Mouse (Mus musculus): ENCODE measurements around the gene Rhbdf1.
"Not testable (repeated sequence)": the region's sequence is repeated elsewhere in the genome, so short reads cannot be mapped to it uniquely, and the experiment has no call there.

Gene Rhbdf1

DNA sequence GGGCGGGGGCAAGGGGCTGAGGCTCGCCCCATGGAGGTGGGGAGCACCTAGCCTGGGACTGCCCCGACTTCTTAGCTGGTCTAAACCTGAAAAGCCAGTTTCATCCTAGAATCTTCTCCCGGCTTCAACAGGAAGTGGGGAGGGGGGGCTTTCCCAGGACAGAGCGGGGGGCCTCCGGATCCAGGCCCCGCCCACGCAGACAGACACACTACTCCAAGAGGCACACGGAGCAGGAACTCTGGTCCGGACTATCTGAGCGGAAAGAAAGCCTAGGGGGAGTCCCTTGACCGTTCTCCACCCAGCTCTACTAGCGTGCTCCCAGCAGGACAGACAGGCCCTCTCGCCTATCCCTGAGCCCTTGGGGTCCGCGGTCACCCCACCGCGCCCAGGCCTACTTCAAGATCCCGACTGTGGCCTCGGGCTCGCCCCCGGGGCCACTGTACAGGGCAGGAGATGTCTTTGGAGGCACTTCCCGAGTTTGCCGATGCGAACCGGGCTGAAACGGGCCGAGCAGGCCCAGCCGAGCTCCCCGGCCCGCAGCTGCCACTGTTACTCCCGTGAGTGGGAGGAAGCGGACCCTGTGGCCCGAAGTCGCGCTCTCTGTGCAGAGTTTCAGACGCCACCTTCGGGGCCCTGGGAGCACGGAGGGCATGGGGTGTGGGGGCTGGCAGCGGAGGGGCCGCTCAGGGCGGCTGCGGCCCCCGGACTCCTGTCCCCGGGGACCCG, 712 bp downstream of the Rhbdf1 start:
- no peak for DNase-seq (ENCODE audit: low spot score)

DNA sequence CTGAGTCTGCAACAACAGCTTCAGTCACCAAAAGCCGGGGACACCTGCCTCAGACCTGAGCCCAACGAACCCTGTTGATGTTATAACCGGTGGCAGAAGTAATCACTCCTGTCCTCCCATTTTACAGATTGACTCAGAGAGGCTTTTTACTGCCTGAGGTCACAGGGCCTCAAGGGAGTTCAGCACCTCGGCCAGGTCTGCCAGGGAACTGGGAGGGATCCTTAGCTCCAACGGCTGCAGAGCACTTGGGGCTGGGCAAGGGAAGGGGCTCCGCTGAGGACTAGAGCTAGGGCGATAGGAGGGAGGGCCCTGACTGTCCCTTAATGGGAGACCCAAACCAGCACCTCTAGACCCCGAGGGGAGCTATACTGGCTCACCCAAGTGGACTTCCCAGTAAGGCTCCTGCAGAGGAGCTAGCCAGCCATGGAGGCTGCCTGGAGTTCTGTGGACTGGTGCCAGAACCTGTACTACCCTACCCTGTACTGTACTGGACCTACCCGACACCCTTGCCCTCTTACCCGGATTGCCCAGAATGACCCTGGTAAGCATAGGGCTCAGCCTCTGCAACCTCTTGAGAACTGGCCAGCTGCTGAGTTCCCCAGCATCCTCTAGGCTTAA, 1.4 kb downstream of the Rhbdf1 start:
- DNase-seq (ENCODE audit: low spot score) = no peak

DNA sequence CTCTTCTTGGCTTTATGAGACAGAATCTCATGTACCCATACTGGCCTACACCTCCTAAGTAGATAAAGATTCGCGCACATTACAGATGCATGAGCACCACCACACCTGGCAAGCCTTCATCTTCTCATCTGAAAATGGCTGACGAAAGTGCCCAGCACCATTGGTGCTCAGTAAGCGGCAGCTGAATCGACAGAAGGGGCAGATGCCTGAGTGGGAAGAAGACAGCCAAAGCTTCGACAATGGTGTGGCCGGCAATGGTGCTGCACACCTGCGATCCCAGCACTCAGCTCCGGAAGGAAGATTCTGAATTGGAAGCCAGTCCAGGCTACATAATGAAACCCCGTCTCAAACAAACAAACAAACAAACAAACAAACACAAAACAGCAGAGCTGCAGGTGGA, 2.8 kb downstream of the Rhbdf1 start:
- DNase-seq (ENCODE audit: low spot score) = no peak

DNA sequence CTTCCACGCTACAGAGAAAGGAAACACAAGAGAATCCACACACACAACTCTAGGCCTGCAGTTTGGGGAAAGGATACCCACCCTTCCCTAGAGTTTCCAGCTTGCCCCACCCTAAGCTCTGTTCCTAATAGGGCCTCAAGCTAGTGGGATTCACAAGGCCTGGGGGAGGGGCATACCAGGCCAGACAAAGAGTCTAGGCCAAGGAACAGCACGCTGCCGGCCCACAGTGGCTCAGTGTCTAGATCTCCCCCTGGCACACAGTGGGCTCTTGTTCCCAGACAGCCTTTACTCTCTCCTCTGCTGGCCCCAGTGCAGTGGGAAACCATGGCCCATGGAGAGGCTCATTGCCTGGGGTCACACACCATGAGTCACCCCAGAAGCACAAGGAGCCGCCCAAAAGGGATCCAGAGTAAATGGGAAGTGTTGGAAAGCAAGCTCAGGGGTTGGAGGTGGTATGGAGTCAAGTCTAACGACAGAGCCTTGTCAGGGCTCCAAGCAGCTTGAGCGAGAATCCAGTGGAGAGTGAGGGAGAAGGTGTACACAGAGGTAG, 3.5 kb downstream of the Rhbdf1 start:
- no peak for DNase-seq (ENCODE audit: low spot score)

DNA sequence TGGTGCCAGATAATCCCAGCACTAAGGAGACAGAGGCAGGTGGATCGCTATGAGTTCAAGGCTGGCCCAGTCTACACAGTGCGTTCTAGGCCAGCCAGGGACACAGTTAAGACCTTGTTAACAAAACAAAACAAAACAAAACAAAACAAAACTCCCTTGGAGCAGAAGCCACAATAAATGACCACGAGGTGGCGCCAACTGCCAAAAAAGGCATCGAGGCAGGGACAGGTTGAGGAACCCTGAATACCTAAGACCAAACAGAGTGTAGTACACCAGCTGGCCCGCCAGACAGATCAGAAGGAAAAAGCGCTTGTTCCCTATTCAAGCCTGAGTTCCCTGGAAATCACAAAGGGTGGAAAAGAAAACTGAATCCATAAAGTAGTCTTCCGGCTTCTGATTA, 5.2 kb downstream of the Rhbdf1 start:
- DNase-seq (ENCODE audit: low spot score) = peak; percentile 69

DNA sequence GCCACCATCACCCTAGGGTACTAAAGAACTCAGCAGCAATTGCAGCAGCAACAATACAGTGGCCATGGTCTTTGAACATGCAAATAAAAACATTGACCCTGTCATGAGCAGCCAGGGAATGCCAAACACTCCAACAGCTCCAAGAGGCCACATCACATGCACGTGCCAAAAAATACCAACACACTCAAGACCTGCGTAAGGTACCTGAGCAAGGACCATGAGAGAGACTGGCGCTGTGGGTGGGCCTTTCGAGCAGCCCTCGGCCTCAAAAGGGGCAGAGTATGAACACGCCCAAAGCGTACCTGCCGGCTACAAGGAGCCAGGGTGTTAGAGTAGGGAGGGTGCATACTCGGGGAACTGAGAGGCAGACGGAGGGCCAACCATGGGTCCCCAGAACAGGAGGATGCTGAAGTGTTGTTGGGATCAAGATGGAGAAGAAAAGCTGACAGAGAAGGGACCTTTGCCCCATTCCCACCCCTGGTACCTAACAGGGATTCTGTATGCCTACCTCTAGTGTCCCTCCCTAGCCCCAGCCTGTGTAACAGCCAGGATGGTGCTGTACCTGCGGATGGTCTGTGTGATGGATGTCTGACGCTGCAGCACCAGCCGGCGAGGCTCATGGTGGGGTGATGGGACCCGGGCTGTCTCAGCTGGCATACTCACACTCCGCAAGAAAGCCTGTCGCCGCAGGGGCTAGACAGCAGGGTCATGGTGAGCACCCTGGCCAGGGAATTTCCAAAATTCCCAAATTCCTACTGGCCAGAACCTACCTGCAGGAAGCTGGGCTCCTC, 6.5 kb downstream of the Rhbdf1 start:
- no peak for DNase-seq (ENCODE audit: low spot score)

DNA sequence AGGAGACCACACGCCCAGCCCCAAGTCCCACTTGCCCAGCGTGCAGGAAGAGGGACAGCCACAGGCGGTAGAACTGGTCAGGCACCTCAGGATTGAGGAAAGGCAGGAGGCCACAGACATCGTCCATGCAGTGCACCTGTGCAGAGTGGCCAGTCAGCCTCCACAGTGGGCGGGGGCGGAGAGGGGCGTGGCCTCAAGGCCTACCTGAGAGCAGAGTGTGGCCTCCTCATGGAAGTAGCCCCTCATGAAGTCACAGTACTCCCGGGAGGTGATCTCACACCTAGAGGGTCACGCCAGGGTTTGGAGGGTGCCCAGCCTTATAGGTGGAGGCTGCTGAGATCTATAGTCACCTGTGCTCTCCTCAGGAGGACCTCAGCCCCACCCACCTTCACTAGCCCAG, 11.5 kb downstream of the Rhbdf1 start:
- DNase-seq (ENCODE audit: low spot score) = no peak

DNA sequence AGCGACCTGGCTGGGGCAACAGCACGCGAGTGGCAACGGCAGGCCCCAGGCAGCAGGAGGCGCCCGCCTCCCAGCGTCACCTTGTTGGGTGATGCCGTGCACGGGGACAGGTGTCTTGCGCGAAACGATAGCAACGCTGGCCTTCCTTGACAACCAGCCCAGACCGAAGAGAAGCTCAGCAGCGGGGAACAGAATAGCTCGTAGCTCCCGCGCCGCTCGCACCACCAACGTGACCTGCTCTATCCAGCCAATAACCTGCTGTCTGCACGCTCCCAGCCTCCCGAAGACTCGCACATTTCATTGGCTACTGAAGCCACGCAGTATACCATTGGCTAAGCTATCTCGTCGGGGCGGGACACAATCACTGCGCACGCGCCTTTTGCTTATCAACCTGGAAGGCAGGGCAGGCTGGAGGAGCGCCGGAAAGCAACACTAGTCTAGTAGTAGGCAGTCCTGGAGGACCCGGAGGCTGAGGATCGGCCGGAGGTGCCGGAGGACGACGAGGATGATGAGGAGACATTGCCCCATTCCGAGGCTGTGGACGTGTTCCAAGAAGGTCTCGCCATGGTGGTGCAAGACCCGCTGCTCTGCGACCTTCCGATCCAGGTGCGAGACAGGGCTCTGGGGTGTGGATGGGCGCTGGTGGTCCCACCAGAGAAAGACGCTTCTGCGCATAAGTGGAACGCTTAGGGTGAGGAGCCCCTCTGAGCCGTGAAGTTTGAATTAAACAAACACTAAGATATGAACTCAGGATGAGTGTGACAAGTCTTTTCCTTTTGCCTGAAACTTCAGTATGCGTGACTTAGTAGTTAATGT, 16.8 kb downstream of the Rhbdf1 start, which contains the start of gene Snrnp25:
Snrnp25 (plus strand) TSS at position 358 of the 816 bp plus-strand sequence.
- peak; percentile 94 for DNase-seq (ENCODE audit: low spot score)

DNA sequence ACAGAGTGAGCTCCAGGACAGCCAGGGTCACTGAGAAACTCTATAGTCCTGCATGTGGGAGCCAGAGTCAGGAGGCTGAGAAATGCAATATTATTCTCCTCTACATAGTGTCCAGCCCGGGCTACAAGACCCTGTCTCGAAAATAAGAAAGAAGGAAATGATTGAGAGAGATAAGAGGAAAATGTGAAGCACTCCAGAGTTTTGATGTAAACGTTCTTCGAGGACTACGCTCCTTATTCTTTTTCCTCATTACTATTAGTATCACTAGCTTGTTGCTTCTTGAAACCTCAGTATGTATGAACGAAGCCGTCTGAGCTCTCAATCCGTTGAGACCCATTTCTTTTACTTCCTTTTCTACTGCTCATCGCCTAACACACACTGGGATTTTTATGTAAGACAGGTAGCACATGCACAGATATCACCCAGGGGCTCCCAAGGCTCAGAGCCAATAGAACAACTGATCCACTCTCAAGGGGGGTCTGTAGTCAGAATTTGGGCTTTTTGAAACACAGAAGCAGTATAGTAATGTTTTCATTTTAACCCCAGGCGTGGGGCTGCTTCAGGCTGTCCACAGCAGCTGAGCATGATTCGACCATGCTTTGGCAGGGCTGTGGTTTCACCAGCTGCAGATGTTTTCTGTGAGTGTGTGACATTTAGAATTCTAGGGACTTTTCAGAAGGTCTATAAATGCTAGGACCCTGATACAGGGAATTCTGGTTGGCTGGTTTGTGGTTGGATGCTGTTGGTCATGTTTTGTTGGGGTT, 20.0 kb downstream of the Rhbdf1 start:
- DNase-seq (ENCODE audit: low spot score) = no peak

DNA sequence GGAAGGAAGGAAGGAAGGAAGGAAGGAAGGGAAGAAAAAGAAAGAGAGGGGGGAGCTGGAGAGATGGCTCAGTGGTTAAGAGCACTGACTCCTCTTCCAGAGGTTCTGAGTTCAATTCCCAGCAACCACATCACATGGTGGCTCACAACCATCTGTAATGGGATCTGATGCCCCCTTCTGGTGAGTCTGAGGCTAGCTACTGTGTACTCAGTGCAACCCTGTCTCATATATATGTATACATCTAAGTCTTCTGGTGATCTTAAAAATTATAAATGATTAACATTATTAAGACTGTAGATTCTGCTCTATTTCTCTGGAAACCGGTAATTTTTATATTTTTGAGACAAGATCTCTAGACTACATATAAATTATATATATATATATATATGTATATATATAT, 21.1 kb downstream of the Rhbdf1 start:
- DNase-seq (ENCODE audit: low spot score) = not testable (repeated sequence)

DNA sequence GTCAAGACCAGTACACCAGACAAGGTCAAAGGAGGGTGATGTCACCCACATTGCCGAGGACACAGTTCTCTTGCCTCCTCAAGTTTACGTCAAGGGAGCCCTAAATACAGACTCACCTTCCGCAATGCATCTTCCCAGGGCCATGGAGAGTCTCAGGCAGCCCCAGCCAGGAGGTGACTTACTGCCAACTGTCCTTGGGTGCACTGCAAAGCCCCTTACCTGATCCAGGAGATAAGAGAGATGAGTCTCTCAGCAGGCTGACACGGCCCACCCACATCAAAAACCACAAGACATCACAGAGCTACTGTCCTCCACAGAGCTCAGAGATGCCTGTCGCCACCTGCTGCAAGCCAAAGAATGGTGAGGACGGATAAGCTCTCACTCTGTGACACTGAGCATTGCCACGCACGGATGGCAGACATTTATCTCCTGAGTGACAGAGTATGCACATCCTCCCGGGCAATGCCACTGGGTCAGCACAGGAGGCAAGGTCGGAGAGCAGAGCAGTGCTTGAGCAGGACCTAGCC, 22.0 kb downstream of the Rhbdf1 start, which contains the start of gene Il9r:
Il9r (minus strand) TSS at position 205 of the 527 bp plus-strand sequence.
- no peak for DNase-seq (ENCODE audit: low spot score)

DNA sequence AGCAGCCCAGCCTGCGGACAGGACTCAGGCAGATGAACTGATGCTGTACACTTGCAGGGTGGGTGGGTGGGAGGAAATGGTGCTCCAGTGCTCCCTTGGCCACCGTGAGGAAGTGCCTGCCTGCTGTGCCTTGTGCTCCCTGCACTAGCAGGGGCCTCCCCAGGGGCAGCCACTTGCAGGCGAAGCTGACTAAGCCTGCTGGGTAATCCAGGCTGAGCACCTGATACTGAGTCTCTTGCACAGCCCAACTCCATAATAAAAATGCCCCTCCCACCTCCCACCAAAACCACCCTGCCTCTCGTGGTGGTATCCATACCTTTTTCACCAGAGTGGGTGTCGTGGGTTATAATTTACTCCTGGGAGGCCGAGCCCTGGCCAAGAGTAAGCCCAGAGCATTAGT, 22.9 kb downstream of the Rhbdf1 start:
- no peak for DNase-seq (ENCODE audit: low spot score)

DNA sequence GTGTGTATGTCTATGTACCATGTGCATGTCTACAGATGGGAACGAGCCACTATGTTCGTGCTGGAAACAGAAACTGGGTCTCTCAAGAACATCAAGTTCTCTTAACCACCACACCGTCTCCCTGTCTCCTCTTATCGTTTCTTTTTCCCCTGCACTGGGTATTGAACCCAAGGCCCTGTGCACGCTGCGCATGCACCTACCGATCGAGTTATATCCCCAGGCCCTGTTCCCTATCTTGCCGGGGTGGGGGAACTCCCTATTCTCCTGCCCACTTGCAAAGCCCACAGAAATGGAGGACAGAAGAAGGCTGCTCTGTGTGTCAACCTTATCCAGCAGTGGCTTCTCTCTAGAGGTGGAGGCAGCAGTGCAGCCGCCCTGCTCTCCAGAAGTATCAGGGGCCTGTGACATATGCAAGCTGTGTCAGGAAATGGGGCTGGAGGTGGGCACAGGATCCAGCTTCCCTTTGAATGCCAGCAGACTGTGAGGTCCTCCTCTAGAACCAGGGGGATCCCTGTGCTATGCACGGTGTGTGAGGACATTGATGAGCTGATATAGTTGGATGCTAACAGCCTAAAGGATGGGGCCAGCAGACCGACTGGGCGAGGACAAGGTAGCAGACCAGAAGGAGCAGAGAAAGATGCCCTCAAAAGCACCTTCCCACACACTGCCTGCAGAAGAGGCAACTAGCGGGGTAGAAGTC, 23.7 kb downstream of the Rhbdf1 start:
- DNase-seq (ENCODE audit: low spot score) = no peak

DNA sequence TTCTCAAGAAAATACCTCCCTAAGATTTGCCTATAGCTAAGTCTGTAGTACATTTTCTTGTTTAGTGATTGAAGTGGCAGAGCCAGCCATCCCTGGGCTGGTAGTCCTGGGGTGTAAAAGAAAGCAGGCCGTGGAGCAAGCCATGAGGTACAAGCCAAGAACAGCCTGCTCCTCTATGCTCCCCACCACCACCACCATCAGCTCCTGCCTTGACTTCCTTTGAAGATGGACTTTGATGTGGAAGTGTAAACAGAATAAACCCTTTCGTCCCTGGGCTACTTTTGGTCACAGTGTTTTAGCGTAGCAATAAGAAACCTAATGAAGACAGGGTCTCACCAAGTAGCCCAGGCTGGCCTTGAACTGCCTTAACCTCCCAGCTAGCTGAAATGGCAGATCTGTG, 24.3 kb downstream of the Rhbdf1 start:
- DNase-seq (ENCODE audit: low spot score) = no peak

DNA sequence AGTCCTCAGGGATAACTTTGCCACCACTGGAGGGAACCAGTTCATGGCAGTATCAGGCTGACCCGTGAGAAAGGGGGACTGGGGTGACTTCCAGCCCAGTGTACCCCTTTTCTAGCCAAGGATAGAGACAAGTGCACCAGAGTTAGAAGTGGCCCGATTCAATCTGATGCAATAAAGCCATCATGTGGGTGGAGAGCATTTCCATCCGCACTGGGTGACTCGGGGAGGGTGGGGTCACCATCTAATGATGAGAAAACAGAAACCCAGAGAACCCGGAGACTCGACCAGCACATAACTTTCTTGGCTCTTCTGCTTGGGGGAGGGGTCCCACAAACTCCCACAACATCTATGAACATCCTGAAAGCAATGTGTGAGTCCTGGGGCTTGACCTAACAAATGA, 25.4 kb downstream of the Rhbdf1 start:
- DNase-seq (ENCODE audit: low spot score) = no peak

DNA sequence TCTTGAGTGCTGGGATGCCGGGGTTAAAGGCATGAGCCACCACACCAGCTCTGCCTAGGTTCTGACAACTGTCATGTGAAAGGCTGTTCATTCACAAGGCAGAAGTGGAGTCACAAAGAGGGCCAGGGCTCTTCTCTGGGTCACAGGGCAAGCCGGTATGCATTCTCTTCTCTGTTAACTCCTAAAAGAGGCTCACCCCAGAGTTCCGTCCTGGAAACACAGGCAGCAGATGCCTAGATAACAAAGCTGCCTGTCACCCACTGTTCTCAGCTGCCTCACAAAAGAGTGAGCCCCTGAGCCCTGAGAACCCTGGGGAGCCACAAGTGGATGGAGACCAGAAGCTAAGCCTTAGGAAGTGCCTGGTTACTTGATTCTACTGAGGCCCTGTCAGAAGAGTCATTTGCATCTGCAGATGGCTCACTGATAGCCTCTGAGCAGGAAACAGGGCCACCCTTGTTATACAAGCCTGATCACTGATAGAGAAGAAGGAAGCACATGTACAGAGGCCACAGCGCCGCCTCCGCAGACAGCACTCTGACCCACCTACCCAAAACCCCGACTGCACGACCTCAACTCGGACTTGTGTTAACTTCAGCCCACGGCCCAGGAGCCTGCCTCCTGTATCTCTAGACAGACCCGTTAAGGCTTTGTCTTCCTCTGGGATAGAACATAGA, 26.1 kb downstream of the Rhbdf1 start:
- DNase-seq (ENCODE audit: low spot score) = no peak

DNA sequence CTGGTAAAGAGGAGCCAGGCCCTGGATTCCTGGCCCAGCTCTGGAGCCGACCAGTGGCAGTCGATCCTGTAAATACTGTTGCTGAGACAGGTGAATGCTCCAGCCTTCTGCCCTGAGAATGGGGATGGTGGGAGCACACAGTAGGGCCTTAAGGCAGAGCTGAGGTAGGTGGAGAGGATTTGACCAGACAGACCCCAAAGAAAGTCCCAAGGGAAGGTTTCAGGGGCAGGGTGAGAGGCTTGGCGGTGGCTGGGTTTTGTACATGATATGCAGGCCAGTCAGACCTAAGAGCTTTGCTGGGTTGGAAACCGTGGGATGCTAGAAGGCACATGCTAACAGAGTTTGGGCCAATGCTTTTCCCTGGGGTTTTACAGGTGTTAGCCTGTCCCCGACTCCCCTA, 27.5 kb downstream of the Rhbdf1 start:
- no peak for DNase-seq (ENCODE audit: low spot score)

DNA sequence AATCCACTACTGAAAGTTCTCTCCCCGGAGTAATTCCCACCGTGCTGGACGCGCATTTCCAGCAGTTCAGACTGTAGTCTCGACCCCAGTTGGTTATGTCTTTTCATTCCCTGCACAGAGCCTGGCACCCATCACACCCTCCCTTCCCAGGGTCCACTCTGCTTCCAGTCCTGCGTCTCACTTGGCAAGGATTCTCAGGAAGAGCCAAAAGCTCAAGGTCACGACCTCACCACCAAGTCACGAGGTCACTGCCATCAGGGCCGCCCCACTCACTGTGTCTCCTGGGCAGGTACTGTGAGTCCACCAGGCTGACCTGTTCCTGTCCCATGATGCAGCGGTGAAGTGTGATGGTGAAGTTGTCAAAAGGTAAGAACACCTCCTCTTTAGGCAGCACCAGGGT, 28.0 kb downstream of the Rhbdf1 start:
- DNase-seq (ENCODE audit: low spot score) = no peak

DNA sequence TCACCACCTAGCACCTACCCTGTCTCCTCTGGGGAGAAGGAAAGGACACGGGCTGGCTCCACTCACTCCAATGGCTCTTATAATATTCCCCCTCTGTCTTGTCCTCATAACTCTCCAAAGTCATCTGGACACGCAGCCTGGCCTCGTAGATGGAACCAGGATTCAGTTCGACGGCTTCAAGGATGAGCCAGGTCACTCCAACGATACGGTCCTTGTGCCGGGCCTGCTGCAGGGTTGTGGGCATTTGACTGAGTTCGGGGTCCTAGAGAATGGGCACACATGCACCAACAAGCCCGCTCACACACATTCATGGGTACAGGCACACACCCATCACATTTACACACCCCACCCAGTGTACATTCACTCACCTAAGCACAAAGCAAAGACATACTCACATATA, 28.9 kb downstream of the Rhbdf1 start:
- DNase-seq (ENCODE audit: low spot score) = no peak

All from spleen, adult 12 weeks (tissue).